Mouse (Mus musculus) spleen, adult 2 months (tissue): ENCODE data around the gene Hoxb7.

ENCODE experiments used
- CTCF ChIP-seq: fragments of 200-500 bp; IDR thresholded peaks from 2 replicates; pipeline ENCODE4 v1.5.1; 2011; ENCODE audit warnings: mild to moderate bottlenecking, inconsistent platforms; ENCODE audit not compliant: insufficient read depth, insufficient read length, insufficient replicate concordance; ENCODE audit errors: extremely low read depth
- POLR2A ChIP-seq: fragments of 200-500 bp; IDR thresholded peaks from 2 replicates; pipeline ENCODE4 v1.6.1; 2011; ENCODE audit warnings: low read depth, low read length, inconsistent platforms

GRCm38 (mm10) chr11:96325747-96326212 is 39.4 kb downstream of the Hoxb7 start:
- TF ChIP-seq POLR2A (no peak), CTCF (no peak)
